Mouse (Mus musculus): Measurements from ENCODE around the gene Fam13c. TPM values are rescaled to one million over a fixed set of nuclear protein-coding genes. Genes with fewer than 3 reads are reported as not detected.

Gene Fam13c
- polyA plus RNA-seq, 1 experiment: 0.47 TPM

DNA sequence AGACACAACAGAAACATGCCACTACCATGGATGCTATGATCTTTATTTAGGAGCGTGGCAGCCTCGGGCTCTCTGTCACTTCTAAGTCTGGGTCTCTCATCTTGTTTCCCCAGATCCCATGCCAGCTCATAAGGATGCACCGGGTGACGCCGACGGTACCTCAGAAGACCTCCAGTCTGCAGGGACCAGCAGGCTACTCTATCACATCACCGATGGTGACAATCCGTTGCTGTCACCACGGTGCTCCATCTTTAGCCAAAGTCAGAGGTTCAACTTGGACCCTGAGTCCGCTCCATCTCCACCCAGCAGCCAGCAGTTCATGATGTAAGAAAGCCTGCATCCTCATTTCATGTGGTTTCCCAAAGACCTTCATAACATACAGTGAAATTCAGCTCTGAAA, 94.3 kb downstream of the Fam13c start:
- H3K36me3 ChIP-seq (ENCODE audit: control insufficient read depth, insufficient read depth, low read length): no peaks in the 10 kb centered on the region
- TF ChIP-seq CTCF (IDR thresholded peaks at IDR 0.05; ENCODE audit: extremely low read depth, insufficient read length, insufficient replicate concordance, low read depth, low read length): no peak

DNA sequence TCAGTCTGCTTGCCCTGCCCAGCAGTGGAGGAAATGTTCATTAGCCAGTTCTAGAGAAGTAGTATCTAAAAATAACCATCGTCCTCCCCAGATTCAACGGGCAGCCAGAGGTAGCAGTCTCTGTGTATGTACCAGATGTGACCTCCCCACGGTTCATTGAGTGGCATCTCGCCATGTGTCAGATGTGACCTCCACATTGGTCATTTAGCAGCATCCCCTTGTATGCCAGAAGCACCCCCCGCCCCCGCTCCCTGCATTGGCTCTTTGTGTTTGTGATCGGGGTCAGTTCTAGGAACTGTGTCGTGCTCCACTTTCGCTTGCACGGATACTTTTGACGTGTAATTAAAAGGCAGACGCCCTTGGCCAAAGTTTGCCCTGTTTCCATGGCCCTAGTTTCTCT, 95.1 kb downstream of the Fam13c start:
- Histone ChIP-seq H3K4me1 (ENCODE audit: control insufficient read depth, insufficient read depth, insufficient read length, low read length) (no peaks in the 10 kb centered on the region), H3K36me3 (ENCODE audit: control insufficient read depth, insufficient read depth, low read length) (no peaks in the 10 kb centered on the region), H3K4me3 (ENCODE audit: low read depth, low read length) (no peak overlapping the region), H3K27me3 (ENCODE audit: control insufficient read depth, insufficient read depth, low read length) (no peaks in the 10 kb centered on the region), H3K27ac (ENCODE audit: insufficient read depth, low read depth, low read length) (no peak overlapping the region)
- whole genome bisulfite sequencing: 89% methylated on average over 12 of the region's 12 CpGs
- TF ChIP-seq CTCF (IDR thresholded peaks at IDR 0.05; ENCODE audit: extremely low read depth, insufficient read length, insufficient replicate concordance, low read depth, low read length) (no peak), POLR2A (IDR thresholded peaks at IDR 0.05; ENCODE audit: low read depth, low read length) (no peak)

More for the DNA sequence above, 94.3 kb downstream of the Fam13c start:
- WGBS: 93% methylated on average over 10 of the region's 10 CpGs
- no peak overlapping the region for H3K27ac ChIP-seq (ENCODE audit: insufficient read depth, low read depth, low read length)
- H3K27me3 ChIP-seq (ENCODE audit: control insufficient read depth, insufficient read depth, low read length): no peaks in the 10 kb centered on the region
- no peak overlapping the region for H3K4me3 ChIP-seq (ENCODE audit: low read depth, low read length)
- H3K4me1 ChIP-seq (ENCODE audit: control insufficient read depth, insufficient read depth, insufficient read length, low read length): no peaks in the 10 kb centered on the region

- TF ChIP-seq POLR2A (IDR thresholded peaks at IDR 0.05; ENCODE audit: low read depth, low read length) (no peak), CTCF (IDR thresholded peaks at IDR 0.05; ENCODE audit: extremely low read depth, insufficient read length, insufficient replicate concordance, low read depth, low read length) (no peak)
- Histone ChIP-seq H3K27me3 (ENCODE audit: control insufficient read depth, insufficient read depth, low read length) (no peaks in the 10 kb centered on the region), H3K4me3 (ENCODE audit: low read depth, low read length) (no peak overlapping the region), H3K36me3 (ENCODE audit: control insufficient read depth, insufficient read depth, low read length) (no peaks in the 10 kb centered on the region), H3K27ac (ENCODE audit: insufficient read depth, low read depth, low read length) (no peak overlapping the region), H3K4me1 (ENCODE audit: control insufficient read depth, insufficient read depth, insufficient read length, low read length) (no peaks in the 10 kb centered on the region)
- 82% methylated on average over 10 of the region's 10 CpGs for WGBS
These were observed 97.4 kb downstream of the Fam13c start for GRCm38 (mm10) chr10:70537694-70538093.

DNA sequence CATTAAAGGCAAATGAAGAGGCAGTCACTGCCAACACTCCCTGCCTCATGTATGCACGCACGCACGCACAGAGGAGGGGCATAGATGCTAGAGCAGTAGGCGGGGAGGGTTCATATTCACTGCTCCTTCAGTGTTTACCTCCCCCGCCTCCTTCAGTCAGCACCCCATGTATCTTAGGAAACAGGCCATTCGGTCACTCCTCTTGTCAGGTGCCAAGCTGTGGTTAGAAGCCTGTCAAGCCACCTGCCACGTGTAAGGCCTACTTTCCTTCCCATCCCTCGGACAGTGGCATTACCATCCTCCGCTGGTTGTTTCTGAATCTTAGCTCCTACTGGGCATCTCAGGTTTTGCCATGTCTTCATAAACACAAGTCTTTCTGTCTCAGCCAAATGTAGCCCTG, 99.0 kb downstream of the Fam13c start:
- TF ChIP-seq POLR2A (IDR thresholded peaks at IDR 0.05; ENCODE audit: low read depth, low read length): no peak
- no peak for TF ChIP-seq CTCF (IDR thresholded peaks at IDR 0.05; ENCODE audit: extremely low read depth, insufficient read length, insufficient replicate concordance, low read depth, low read length)
- Histone ChIP-seq H3K27ac (ENCODE audit: insufficient read depth, low read depth, low read length) (no peak overlapping the region), H3K36me3 (ENCODE audit: control insufficient read depth, insufficient read depth, low read length) (no peaks in the 10 kb centered on the region), H3K4me1 (ENCODE audit: control insufficient read depth, insufficient read depth, insufficient read length, low read length) (no peaks in the 10 kb centered on the region), H3K27me3 (ENCODE audit: control insufficient read depth, insufficient read depth, low read length) (no peaks in the 10 kb centered on the region), H3K4me3 (ENCODE audit: low read depth, low read length) (no peak overlapping the region)
- 91% methylated on average over 9 of the region's 9 CpGs for WGBS

- H3K27me3 ChIP-seq (ENCODE audit: control insufficient read depth, insufficient read depth, low read length): no peaks in the 10 kb centered on the region
- 83% methylated on average over 9 of the region's 9 CpGs for WGBS
- no peaks in the 10 kb centered on the region for H3K36me3 ChIP-seq (ENCODE audit: control insufficient read depth, insufficient read depth, low read length)
- no peaks in the 10 kb centered on the region for H3K4me1 ChIP-seq (ENCODE audit: control insufficient read depth, insufficient read depth, insufficient read length, low read length)
- no peak overlapping the region for H3K27ac ChIP-seq (ENCODE audit: insufficient read depth, low read depth, low read length)
- no peak overlapping the region for H3K4me3 ChIP-seq (ENCODE audit: low read depth, low read length)
- TF ChIP-seq POLR2A (IDR thresholded peaks at IDR 0.05; ENCODE audit: low read depth, low read length): no peak
- no peak for TF ChIP-seq CTCF (IDR thresholded peaks at IDR 0.05; ENCODE audit: extremely low read depth, insufficient read length, insufficient replicate concordance, low read depth, low read length)
These were observed 100.3 kb downstream of the Fam13c start for GRCm38 (mm10) chr10:70540456-70541195.

- no peak overlapping the region for H3K4me3 ChIP-seq (ENCODE audit: low read depth, low read length)
- H3K27me3 ChIP-seq (ENCODE audit: control insufficient read depth, insufficient read depth, low read length): no peaks in the 10 kb centered on the region
- H3K4me1 ChIP-seq (ENCODE audit: control insufficient read depth, insufficient read depth, insufficient read length, low read length): no peaks in the 10 kb centered on the region
- TF ChIP-seq CTCF (IDR thresholded peaks at IDR 0.05; ENCODE audit: extremely low read depth, insufficient read length, insufficient replicate concordance, low read depth, low read length): no peak
- no peak for TF ChIP-seq POLR2A (IDR thresholded peaks at IDR 0.05; ENCODE audit: low read depth, low read length)
- WGBS: 86% methylated on average over 6 of the region's 6 CpGs
- H3K27ac ChIP-seq (ENCODE audit: insufficient read depth, low read depth, low read length): no peak overlapping the region
- no peaks in the 10 kb centered on the region for H3K36me3 ChIP-seq (ENCODE audit: control insufficient read depth, insufficient read depth, low read length)
These were observed 102.6 kb downstream of the Fam13c start for GRCm38 (mm10) chr10:70542857-70543256.

DNA sequence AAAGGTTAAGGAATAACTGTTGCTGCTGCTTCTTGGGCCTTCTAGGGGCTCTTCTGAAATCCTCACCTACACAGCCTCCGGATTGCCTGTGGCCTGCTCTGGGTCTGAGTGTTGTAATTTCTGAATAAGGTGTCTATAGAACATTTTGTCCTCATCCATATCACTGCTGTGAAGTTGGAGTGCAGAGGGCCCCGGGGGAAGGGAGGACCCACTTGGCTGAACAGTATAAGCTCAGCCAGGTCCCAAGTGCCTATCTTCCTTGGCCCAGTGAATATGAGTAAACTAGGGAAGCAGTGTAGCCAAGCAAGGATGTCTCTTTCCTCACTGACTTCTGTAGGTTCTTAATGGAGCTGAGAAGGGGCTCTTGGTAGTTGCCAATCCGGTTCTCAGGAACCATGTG, 112.2 kb downstream of the Fam13c start:
- no peaks in the 10 kb centered on the region for H3K4me1 ChIP-seq (ENCODE audit: control insufficient read depth, insufficient read depth, insufficient read length, low read length)
- H3K36me3 ChIP-seq (ENCODE audit: control insufficient read depth, insufficient read depth, low read length): no peaks in the 10 kb centered on the region
- WGBS: 91% methylated on average over 3 of the region's 3 CpGs
- H3K4me3 ChIP-seq (ENCODE audit: low read depth, low read length): no peak overlapping the region
- H3K27me3 ChIP-seq (ENCODE audit: control insufficient read depth, insufficient read depth, low read length): no peaks in the 10 kb centered on the region
- TF ChIP-seq CTCF (IDR thresholded peaks at IDR 0.05; ENCODE audit: extremely low read depth, insufficient read length, insufficient replicate concordance, low read depth, low read length): no peak
- no peak for TF ChIP-seq POLR2A (IDR thresholded peaks at IDR 0.05; ENCODE audit: low read depth, low read length)
- no peak overlapping the region for H3K27ac ChIP-seq (ENCODE audit: insufficient read depth, low read depth, low read length)
